ENCODE assay signal across 10 mouse cellular contexts in the genomic region with DNA sequence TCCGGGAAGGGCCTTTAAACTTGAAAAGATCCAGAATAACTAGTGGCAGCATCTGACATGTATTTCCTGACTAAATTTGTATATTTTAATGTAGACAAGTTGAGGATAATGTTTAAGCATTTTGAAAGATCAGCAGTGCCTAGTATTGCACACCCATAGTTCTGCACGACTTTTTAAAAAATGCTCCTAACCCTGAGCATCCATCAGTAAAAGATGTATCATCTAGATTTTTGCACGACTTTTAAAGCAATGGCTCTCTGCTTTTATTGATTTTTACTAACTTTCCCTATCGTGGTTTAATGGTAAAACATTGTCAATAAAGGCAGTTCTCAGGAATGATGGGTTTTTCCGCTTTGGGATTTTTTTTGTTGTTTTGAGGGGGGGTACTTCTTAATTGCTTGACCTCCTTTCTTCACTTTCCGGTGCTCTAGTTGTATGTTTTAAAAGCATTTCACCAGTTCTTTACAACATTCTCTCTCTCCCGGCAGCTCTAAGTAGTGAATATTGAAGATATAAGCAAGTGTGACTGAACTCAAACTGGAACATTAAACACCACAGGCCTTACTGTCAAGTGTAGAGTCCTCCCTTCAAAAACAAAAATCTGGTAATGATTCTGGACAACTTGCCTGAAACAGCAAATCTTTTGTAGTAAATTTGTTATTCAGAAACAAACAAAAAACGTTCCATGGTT. TPM values are rescaled to one million over a fixed set of nuclear protein-coding genes. Genes with fewer than 3 reads are reported as not detected.
DNase-seq lines count a peak whose midpoint lies in the region; ATAC-seq and TF ChIP-seq lines count a peak whose summit lies in the region.
"Had no signal": no experiment of that assay in that cellular context is flagged by ENCODE, and none has a peak within 500 bp of the region (broad histone marks: within the 10 kb centered on the region; RNA-seq: fewer than 3 reads in every experiment).

No protein-coding gene starts in this region.

- 30% methylated on average over 8 of the region's 8 CpGs for WGBS in heart, embryonic 16.5 days
- WGBS in hindbrain, embryonic 13.5 days: 18% methylated on average over 8 of the region's 8 CpGs
- WGBS in midbrain, embryonic 12.5 days: 33% methylated on average over 8 of the region's 8 CpGs

- peak overlapping the region; percentile 62 for H3K4me3 ChIP-seq in heart, embryonic 16.5 days (ENCODE audit: low read length)
- no peak overlapping the region for H3K4me3 ChIP-seq in bone marrow macrophage, adult 2 months (ENCODE audit: insufficient read depth, low read length)
- peak overlapping the region; percentile 42 for H3K4me3 ChIP-seq in hindbrain, embryonic 13.5 days
- peak overlapping the region; percentile 44 for H3K4me3 ChIP-seq in midbrain, embryonic 12.5 days

- H3K27ac ChIP-seq in heart, embryonic 16.5 days (ENCODE audit: low read length): peak overlapping the region; percentile 91
- peak overlapping the region; percentile 96 for H3K27ac ChIP-seq in bone marrow macrophage, adult 2 months (ENCODE audit: insufficient read depth, low read depth, low read length)
- H3K27ac ChIP-seq in hindbrain, embryonic 13.5 days: peak overlapping the region; percentile 90
- peak overlapping the region; percentile 89 for H3K27ac ChIP-seq in midbrain, embryonic 12.5 days (replicated peaks)

- TF ChIP-seq CTCF in bone marrow macrophage, adult 2 months (IDR thresholded peaks at IDR 0.05; ENCODE audit: low read depth, low read length): no peak

- no peaks in the 10 kb centered on the region for H3K36me3 ChIP-seq in heart, embryonic 16.5 days (ENCODE audit: control insufficient read depth, insufficient read depth)
- H3K36me3 ChIP-seq in hindbrain, embryonic 13.5 days: peaks cover 7% of the 10 kb centered on the region; the same call in 1 of the 2 replicates
- H3K36me3 ChIP-seq in midbrain, embryonic 12.5 days: no peaks in the 10 kb centered on the region

- peak overlapping the region; percentile 71 for H3K4me2 ChIP-seq in heart, embryonic 16.5 days (ENCODE audit: low read depth, low read length)
- peak overlapping the region; percentile 56 for H3K4me2 ChIP-seq in hindbrain, embryonic 13.5 days
- peak overlapping the region; percentile 58 for H3K4me2 ChIP-seq in midbrain, embryonic 12.5 days (replicated peaks)

- no peak for ATAC-seq in heart, embryonic 16.5 days (replicated peaks; ENCODE audit: extremely low read depth, insufficient read depth, low FRiP score)
- no peak for ATAC-seq in hindbrain, embryonic 13.5 days (ENCODE audit: low FRiP score)
- ATAC-seq in midbrain, embryonic 12.5 days (ENCODE audit: low FRiP score, low read depth): no peak

- no peaks in the 10 kb centered on the region for H3K27me3 ChIP-seq in heart, embryonic 16.5 days (ENCODE audit: control insufficient read depth, insufficient read depth, low read length)
- H3K27me3 ChIP-seq in hindbrain, embryonic 13.5 days: no peaks in the 10 kb centered on the region
- H3K27me3 ChIP-seq in midbrain, embryonic 12.5 days: no peaks in the 10 kb centered on the region
- H3K27me3 ChIP-seq: Patski had no signal

- no peak for DNase-seq in heart, adult 8-10 months (ENCODE audit: low spot score)
- DNase-seq in spleen, postnatal 14 days (ENCODE audit: low spot score in 2 of 2): no peak
- no peak for DNase-seq in left cerebral cortex, adult 18-20 months (ENCODE audit: low spot score in 2 of 2)
- DNase-seq in ovary, adult 18-20 months (ENCODE audit: low spot score): no peak

- no peaks in the 10 kb centered on the region for H3K9me3 ChIP-seq in heart, embryonic 16.5 days (replicated peaks; ENCODE audit: control insufficient read depth, low read length)
- H3K9me3 ChIP-seq in hindbrain, embryonic 13.5 days: no peaks in the 10 kb centered on the region
- no peaks in the 10 kb centered on the region for H3K9me3 ChIP-seq in midbrain, embryonic 12.5 days

- H3K9ac ChIP-seq in heart, embryonic 16.5 days (ENCODE audit: low read length): peak overlapping the region; percentile 71
- H3K9ac ChIP-seq in hindbrain, embryonic 13.5 days: peak overlapping the region; percentile 61
- peak overlapping the region; percentile 53; the same call in 1 of the 2 replicates for H3K9ac ChIP-seq in midbrain, embryonic 12.5 days (replicated peaks)

- H3K4me1 ChIP-seq in heart, embryonic 16.5 days (ENCODE audit: control insufficient read depth, insufficient read depth, low read length): peaks cover 6% of the 10 kb centered on the region; the same call in 1 of the 2 replicates
- peaks cover 11% of the 10 kb centered on the region for H3K4me1 ChIP-seq in bone marrow macrophage, adult 2 months (ENCODE audit: control insufficient read depth, insufficient read depth, low read length)
- peaks cover 10% of the 10 kb centered on the region for H3K4me1 ChIP-seq in hindbrain, embryonic 13.5 days (replicated peaks)
- peaks cover 10% of the 10 kb centered on the region; the same call in 1 of the 2 replicates for H3K4me1 ChIP-seq in midbrain, embryonic 12.5 days

- TF ChIP-seq POLR2A in bone marrow macrophage, adult 2 months (IDR thresholded peaks at IDR 0.05; ENCODE audit: borderline replicate concordance, low read depth, low read length): no peak

RNA-seq across cellular contexts. Expression of a gene that starts 12.8 kb away (rescaled TPM):
- not detected in 2 replicates for polyA plus RNA-seq in heart, embryonic 16.5 days (2015; fragmentation: Nextera tagmentation; extraction: Ambion mirVana)
- not detected for total RNA-seq in heart, adult 8-10 months (2022)
- not detected in 2 replicates for polyA plus RNA-seq in bone marrow macrophage, adult 2 months (2012; ENCODE audit: insufficient read depth, insufficient read length, missing spikeins)
- not detected in 2 replicates for polyA plus RNA-seq in hindbrain, embryonic 13.5 days (2015; fragmentation: Nextera tagmentation; extraction: Ambion mirVana)
- not detected in 2 replicates for polyA plus RNA-seq in midbrain, embryonic 12.5 days (2016; fragmentation: Nextera tagmentation; extraction: Ambion mirVana)
- not detected for total RNA-seq in left cerebral cortex, adult 18-20 months (2021)
- total RNA-seq: gastrocnemius, adult 18-20 months had no signal
- polyA plus RNA-seq: Patski had no signal
